Mouse (Mus musculus): Measurements from ENCODE around the gene Ate1. TPM values are rescaled to one million over a fixed set of nuclear protein-coding genes. Genes with fewer than 3 reads are reported as not detected.
A peak's percentile ranks its signal among the peaks of the same experiment; 100 is the strongest.

The Ate1 gene
- polyA plus RNA-seq, 1 experiment = 9.8 TPM

- TF ChIP-seq SRF (IDR thresholded peaks at IDR 0.05; ENCODE audit: control insufficient read depth, insufficient read length, low read depth) (no peak), MYOG (IDR thresholded peaks at IDR 0.05; ENCODE audit: control insufficient read depth in 1 of 3, insufficient read depth in 1 of 3, insufficient read length in 2 of 3, low read depth in 2 of 3) (peak in 2 of 3 experiments; percentile 48 to 63), TCF3 (IDR thresholded peaks at IDR 0.05; ENCODE audit: insufficient read length, low read depth) (no peak), MYOD1 (IDR thresholded peaks at IDR 0.05; ENCODE audit: control insufficient read depth in 1 of 3, insufficient read length in 2 of 3, low read depth in 2 of 3) (peak in 2 of 3 experiments; percentile 88 to 91), REST (IDR thresholded peaks at IDR 0.05; ENCODE audit: insufficient read depth, insufficient read length) (no peak), TCF12 (IDR thresholded peaks at IDR 0.05; ENCODE audit: insufficient read depth, poor library complexity, severe bottlenecking) (no peak), POLR2AphosphoS2 (IDR thresholded peaks at IDR 0.05; ENCODE audit: insufficient read length, low read depth) (peak; percentile 66), CEBPB (IDR thresholded peaks at IDR 0.05; ENCODE audit: insufficient read depth, poor library complexity, severe bottlenecking) (no peak), E2F4 (IDR thresholded peaks at IDR 0.05; ENCODE audit: insufficient read depth) (peak; percentile 40), USF1 (IDR thresholded peaks at IDR 0.05; ENCODE audit: low read depth) (no peak), POLR2A (IDR thresholded peaks at IDR 0.05; ENCODE audit: insufficient read length, low read depth) (peak; percentile 79), MAX (IDR thresholded peaks at IDR 0.05; ENCODE audit: low read depth) (no peak)
- peaks cover 5% of the 10 kb centered on the region for H3K36me3 ChIP-seq (ENCODE audit: control insufficient read depth, insufficient read depth)
- H3ac ChIP-seq (ENCODE audit: control insufficient read depth, insufficient read length) = peak overlapping the region; percentile 82
- H3K4me3 ChIP-seq = peak overlapping the region; percentile 88
- H3K27me3 ChIP-seq (ENCODE audit: control insufficient read depth, insufficient read depth, insufficient read length) = no peaks in the 10 kb centered on the region
- H3K79me2 ChIP-seq (ENCODE audit: control insufficient read depth, insufficient read depth) = peaks cover 38% of the 10 kb centered on the region
- peak overlapping the region; percentile 98 for H3K4me2 ChIP-seq (ENCODE audit: low read depth)
Measured at GRCm38 (mm10) chr7:130519096-130520048, 797 bp downstream of the Ate1 start.

- Histone ChIP-seq H3K4me3 (peak overlapping the region; percentile 88), H3K27me3 (ENCODE audit: control insufficient read depth, insufficient read depth, insufficient read length) (no peaks in the 10 kb centered on the region), H3K4me2 (ENCODE audit: low read depth) (peak overlapping the region; percentile 98), H3ac (ENCODE audit: control insufficient read depth, insufficient read length) (peak overlapping the region; percentile 82), H3K79me2 (ENCODE audit: control insufficient read depth, insufficient read depth) (peaks cover 38% of the 10 kb centered on the region), H3K36me3 (ENCODE audit: control insufficient read depth, insufficient read depth) (peaks cover 10% of the 10 kb centered on the region)
- TF ChIP-seq POLR2A (IDR thresholded peaks at IDR 0.05; ENCODE audit: insufficient read length, low read depth) (no peak), CEBPB (IDR thresholded peaks at IDR 0.05; ENCODE audit: insufficient read depth, poor library complexity, severe bottlenecking) (no peak), MYOG (IDR thresholded peaks at IDR 0.05; ENCODE audit: control insufficient read depth in 1 of 3, insufficient read depth in 1 of 3, insufficient read length in 2 of 3, low read depth in 2 of 3) (no peak), MAX (IDR thresholded peaks at IDR 0.05; ENCODE audit: low read depth) (no peak), USF1 (IDR thresholded peaks at IDR 0.05; ENCODE audit: low read depth) (peak; percentile 84), SRF (IDR thresholded peaks at IDR 0.05; ENCODE audit: control insufficient read depth, insufficient read length, low read depth) (peak; percentile 88)
Measured at GRCm38 (mm10) chr7:130518213-130519095, 1.7 kb downstream of the Ate1 start.

- no peak overlapping the region for H3K4me3 ChIP-seq
- H3K27me3 ChIP-seq (ENCODE audit: control insufficient read depth, insufficient read depth, insufficient read length) = no peaks in the 10 kb centered on the region
- peaks cover 44% of the 10 kb centered on the region for H3K36me3 ChIP-seq (ENCODE audit: control insufficient read depth, insufficient read depth)
- H3K4me2 ChIP-seq (ENCODE audit: low read depth) = no peak overlapping the region
- TF ChIP-seq POLR2A (IDR thresholded peaks at IDR 0.05; ENCODE audit: insufficient read length, low read depth) (no peak), USF1 (IDR thresholded peaks at IDR 0.05; ENCODE audit: low read depth) (no peak), REST (IDR thresholded peaks at IDR 0.05; ENCODE audit: insufficient read depth, insufficient read length) (no peak), MAX (IDR thresholded peaks at IDR 0.05; ENCODE audit: low read depth) (no peak), CEBPB (IDR thresholded peaks at IDR 0.05; ENCODE audit: insufficient read depth, poor library complexity, severe bottlenecking) (no peak), SRF (IDR thresholded peaks at IDR 0.05; ENCODE audit: control insufficient read depth, insufficient read length, low read depth) (no peak), TCF3 (IDR thresholded peaks at IDR 0.05; ENCODE audit: insufficient read length, low read depth) (no peak), MYOG (IDR thresholded peaks at IDR 0.05; ENCODE audit: control insufficient read depth in 1 of 3, insufficient read depth in 1 of 3, insufficient read length in 2 of 3, low read depth in 2 of 3) (no peak), E2F4 (IDR thresholded peaks at IDR 0.05; ENCODE audit: insufficient read depth) (no peak), POLR2AphosphoS2 (IDR thresholded peaks at IDR 0.05; ENCODE audit: insufficient read length, low read depth) (no peak)
- no peaks in the 10 kb centered on the region for H3K79me2 ChIP-seq (ENCODE audit: control insufficient read depth, insufficient read depth)
- no peak overlapping the region for H3ac ChIP-seq (ENCODE audit: control insufficient read depth, insufficient read length)
Measured at GRCm38 (mm10) chr7:130510243-130510642, 9.9 kb downstream of the Ate1 start.

GRCm38 (mm10) chr7:130503006-130503405 is 17.2 kb downstream of the Ate1 start:
- Histone ChIP-seq H3K36me3 (ENCODE audit: control insufficient read depth, insufficient read depth) (peaks cover 48% of the 10 kb centered on the region), H3K27me3 (ENCODE audit: control insufficient read depth, insufficient read depth, insufficient read length) (no peaks in the 10 kb centered on the region), H3K4me3 (no peak overlapping the region), H3K79me2 (ENCODE audit: control insufficient read depth, insufficient read depth) (no peaks in the 10 kb centered on the region), H3ac (ENCODE audit: control insufficient read depth, insufficient read length) (no peak overlapping the region), H3K4me2 (ENCODE audit: low read depth) (no peak overlapping the region)
- TF ChIP-seq POLR2A (IDR thresholded peaks at IDR 0.05; ENCODE audit: insufficient read length, low read depth) (no peak), USF1 (IDR thresholded peaks at IDR 0.05; ENCODE audit: low read depth) (no peak), E2F4 (IDR thresholded peaks at IDR 0.05; ENCODE audit: insufficient read depth) (no peak), CEBPB (IDR thresholded peaks at IDR 0.05; ENCODE audit: insufficient read depth, poor library complexity, severe bottlenecking) (no peak), POLR2AphosphoS2 (IDR thresholded peaks at IDR 0.05; ENCODE audit: insufficient read length, low read depth) (no peak), SRF (IDR thresholded peaks at IDR 0.05; ENCODE audit: control insufficient read depth, insufficient read length, low read depth) (no peak), TCF12 (IDR thresholded peaks at IDR 0.05; ENCODE audit: insufficient read depth, poor library complexity, severe bottlenecking) (no peak), MYOG (IDR thresholded peaks at IDR 0.05; ENCODE audit: control insufficient read depth in 1 of 3, insufficient read depth in 1 of 3, insufficient read length in 2 of 3, low read depth in 2 of 3) (no peak), MYOD1 (IDR thresholded peaks at IDR 0.05; ENCODE audit: control insufficient read depth in 1 of 3, insufficient read length in 2 of 3, low read depth in 2 of 3) (no peak), TCF3 (IDR thresholded peaks at IDR 0.05; ENCODE audit: insufficient read length, low read depth) (no peak), MAX (IDR thresholded peaks at IDR 0.05; ENCODE audit: low read depth) (no peak), REST (IDR thresholded peaks at IDR 0.05; ENCODE audit: insufficient read depth, insufficient read length) (no peak)
